Mouse (Mus musculus) midbrain, postnatal 0 days (tissue): ENCODE data around the gene Ran. TPM values are rescaled to one million over a fixed set of nuclear protein-coding genes. Genes with fewer than 3 reads are reported as not detected.
A peak's percentile ranks its signal among the peaks of the same experiment; 100 is the strongest.

Experiments
- ATAC-seq: fragments of 200-750 bp; cut with Nextera tagmentation; 2 replicates; pipeline ENCODE4 v1.8.0; 2017; ENCODE audit warnings: moderate number of reproducible peaks, mild to moderate bottlenecking, moderate TSS enrichment, moderate library complexity; ENCODE audit not compliant: low FRiP score
- DNase-seq: peaks from one replicate; pipeline ENCODE4 v3.0.0-alpha.2; 2015; ENCODE audit warnings: low spot score
- H3K27ac ChIP-seq: fragments of 300-500 bp; sonication (generic); 2 replicates; pipeline ENCODE4 v1.5.1; 2014; ENCODE audit warnings: low read depth, mild to moderate bottlenecking, low read length, mixed read lengths
- H3K27me3 ChIP-seq: fragments of 300-500 bp; sonication (generic); 2 replicates; pipeline ENCODE4 v1.6.1; 2014; ENCODE audit warnings: low read length, control low read depth, mixed read lengths; ENCODE audit not compliant: insufficient read depth
- H3K36me3 ChIP-seq: fragments of 300-500 bp; sonication (generic); 2 replicates; pipeline ENCODE4 v1.6.1; 2014; ENCODE audit warnings: low read length, control low read depth, mixed read lengths; ENCODE audit not compliant: insufficient read depth
- H3K4me1 ChIP-seq: fragments of 300-500 bp; sonication (generic); 2 replicates; pipeline ENCODE4 v1.6.1; 2014; ENCODE audit warnings: mild to moderate bottlenecking, control low read depth, antibody characterized with exemption, low read length, mixed read lengths; ENCODE audit not compliant: insufficient read depth
- H3K4me2 ChIP-seq: fragments of 300-500 bp; sonication (generic); 2 replicates; pipeline ENCODE4 v1.6.1; 2014; ENCODE audit warnings: low read depth, mild to moderate bottlenecking, low read length, mixed read lengths; ENCODE audit not compliant: poor library complexity, severe bottlenecking
- H3K4me3 ChIP-seq: fragments of 300-500 bp; sonication (generic); 2 replicates; pipeline ENCODE4 v1.5.1; 2014; ENCODE audit warnings: low read depth, mild to moderate bottlenecking, low read length, moderate library complexity
- H3K9ac ChIP-seq: fragments of 300-500 bp; sonication (generic); replicated peaks from 2 replicates; pipeline ENCODE4 v1.6.1; 2014; ENCODE audit warnings: mild to moderate bottlenecking, low read length, moderate library complexity, mixed read lengths; ENCODE audit not compliant: poor library complexity, severe bottlenecking
- H3K9me3 ChIP-seq: fragments of 300-500 bp; sonication (generic); 2 replicates; pipeline ENCODE4 v1.6.1; 2016; ENCODE audit warnings: low read length, control low read depth
- CTCF ChIP-seq: IDR thresholded peaks from 2 replicates; pipeline ENCODE4 v1.5.1; 2016; ENCODE audit warnings: antibody characterized with exemption, mild to moderate bottlenecking
- WGBS: fragments of 180-500 bp; shearing (Covaris S2); extraction: QIAGEN DNeasy Blood & Tissue Kit; methylation state at CpG from one replicate; pipeline ENCODE4 v1.1.7; 2014; 5-methylcytosine and 5-hydroxymethylcytosine counted together
- polyA plus RNA-seq: library from polyadenylated mRNA; unstranded; fragments of >200 nt; fragmentation: Nextera tagmentation; extraction: Ambion mirVana; gene quantifications from 2 replicates; pipeline ENCODE4 v1.2.1, GENCODE M21; 2015
- total RNA-seq: library from RNA; depleted of rRNA; stranded (reverse); fragments of >200 nt; gene quantifications from 2 replicates; pipeline ENCODE4 v1.2.3, GENCODE M21; 2014

Gene Ran
- total and polyA plus RNA-seq, 2 experiments from 2014 or later = 183 to 295 TPM

DNA sequence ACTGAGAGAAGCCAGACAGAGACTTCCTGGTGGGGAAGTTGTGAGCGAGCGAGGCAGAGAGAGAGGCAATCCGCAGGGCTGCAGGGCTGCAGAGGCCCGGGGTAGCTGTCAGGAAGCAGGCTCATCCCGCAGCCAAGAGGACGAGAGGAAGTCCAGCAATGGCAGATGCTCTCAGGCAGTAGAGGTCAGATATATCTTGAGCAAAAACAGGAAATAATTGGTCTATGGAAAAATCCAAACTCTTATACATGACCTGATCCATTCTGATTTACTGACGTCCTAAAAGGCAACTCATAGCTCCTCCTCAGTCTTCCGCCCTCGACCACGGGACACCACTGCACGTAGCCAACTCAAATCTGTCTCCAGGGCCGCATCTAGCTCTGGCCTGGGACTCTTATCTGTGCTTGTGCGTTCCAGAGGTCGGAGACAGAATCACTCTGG, 17.3 kb upstream of the Ran start:
- Histone ChIP-seq H3K4me2 (no peak overlapping the region), H3K9ac (no peak overlapping the region), H3K4me1 (peaks cover 3% of the 10 kb centered on the region; the same call in 1 of the 2 replicates), H3K27me3 (no peaks in the 10 kb centered on the region), H3K9me3 (no peaks in the 10 kb centered on the region), H3K27ac (no peak overlapping the region), H3K4me3 (no peak overlapping the region), H3K36me3 (peaks cover 8% of the 10 kb centered on the region; the same call in 1 of the 2 replicates)
- no peak for ATAC-seq
- DNase-seq = no peak
- no peak for TF ChIP-seq CTCF
- 53% methylated on average over 14 of the region's 14 CpGs for WGBS

DNA sequence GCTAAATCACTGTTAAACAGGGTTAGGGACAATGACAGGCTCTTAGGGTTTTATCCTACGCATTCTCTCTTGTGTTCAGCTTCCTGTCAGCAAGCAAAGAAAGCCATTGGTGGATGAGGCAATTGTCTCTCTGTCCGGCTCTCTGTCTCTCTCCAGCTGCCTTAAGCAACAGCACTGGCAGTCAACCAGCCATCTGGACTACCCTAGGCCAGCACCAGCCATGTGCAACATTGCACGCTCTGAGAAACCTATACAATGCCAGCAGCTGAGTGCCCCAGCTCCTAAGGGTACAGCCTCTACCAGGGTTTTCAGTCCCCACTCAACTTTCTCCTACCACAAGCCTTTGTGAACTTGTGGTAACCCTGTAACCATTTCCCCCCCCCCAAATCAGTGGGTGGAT, 14.5 kb upstream of the Ran start:
- H3K9me3 ChIP-seq = no peaks in the 10 kb centered on the region
- peak; percentile 40 for DNase-seq

DNA sequence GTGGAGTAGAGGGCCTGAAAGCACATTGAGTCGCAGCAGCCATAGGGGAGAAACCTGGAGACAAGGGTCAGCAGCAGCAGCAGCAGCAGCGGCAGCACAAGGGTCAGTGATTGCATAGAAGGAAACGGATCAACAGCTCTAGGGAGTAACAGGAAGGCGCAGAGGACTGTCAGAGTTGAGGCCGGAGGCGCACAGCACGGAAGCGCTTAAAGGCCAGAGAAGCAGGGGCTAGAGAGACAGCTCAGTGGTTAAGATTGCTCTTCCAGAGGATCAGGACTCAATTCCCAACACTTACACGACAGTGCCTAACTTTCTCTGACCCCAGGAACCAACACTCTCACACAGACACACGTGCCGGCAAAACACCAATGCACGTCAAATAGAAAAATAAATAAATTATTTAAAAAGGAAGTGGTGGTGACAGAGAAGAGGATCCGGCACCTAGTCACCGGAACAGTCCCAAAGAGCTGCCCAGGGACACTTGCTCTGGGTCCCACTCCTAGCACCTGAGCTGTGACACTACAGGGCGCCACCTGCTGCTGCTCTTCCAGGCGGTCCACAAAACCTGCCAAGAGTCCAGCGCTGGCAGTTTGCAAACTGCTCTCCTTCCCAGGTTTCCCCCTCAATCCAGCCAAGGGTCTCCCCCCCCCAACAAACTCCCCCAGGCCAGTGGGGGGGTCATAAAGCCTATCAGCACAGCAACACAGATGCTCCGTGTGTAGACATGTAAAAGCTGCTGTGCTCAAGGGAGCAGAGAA, 13.7 kb upstream of the Ran start:
- DNase-seq (no peak), ATAC-seq (no peak)
- Histone ChIP-seq H3K4me2 (peak overlapping the region; percentile 86; the same call in 1 of the 2 replicates), H3K9ac (no peak overlapping the region), H3K4me3 (no peak overlapping the region), H3K36me3 (peaks cover 6% of the 10 kb centered on the region; the same call in 1 of the 2 replicates), H3K27me3 (no peaks in the 10 kb centered on the region), H3K9me3 (no peaks in the 10 kb centered on the region), H3K4me1 (0 out of 2 replicates have a peak, but pooled peaks cover 3% of the 10 kb centered on the region), H3K27ac (no peak overlapping the region)
- 80% methylated on average over 18 of the region's 18 CpGs for WGBS
- TF ChIP-seq CTCF = peak; percentile 16; the same call in 1 of the 2 replicates

More for the DNA sequence above, 14.5 kb upstream of the Ran start:
- 65% methylated on average over 3 of the region's 3 CpGs for WGBS
- ATAC-seq = no peak
- Histone ChIP-seq H3K9ac (no peak overlapping the region), H3K4me1 (peaks cover 3% of the 10 kb centered on the region; the same call in 1 of the 2 replicates), H3K4me3 (no peak overlapping the region), H3K36me3 (peaks cover 6% of the 10 kb centered on the region; the same call in 1 of the 2 replicates), H3K27me3 (no peaks in the 10 kb centered on the region), H3K4me2 (no peak overlapping the region), H3K27ac (no peak overlapping the region)
- no peak for TF ChIP-seq CTCF

DNA sequence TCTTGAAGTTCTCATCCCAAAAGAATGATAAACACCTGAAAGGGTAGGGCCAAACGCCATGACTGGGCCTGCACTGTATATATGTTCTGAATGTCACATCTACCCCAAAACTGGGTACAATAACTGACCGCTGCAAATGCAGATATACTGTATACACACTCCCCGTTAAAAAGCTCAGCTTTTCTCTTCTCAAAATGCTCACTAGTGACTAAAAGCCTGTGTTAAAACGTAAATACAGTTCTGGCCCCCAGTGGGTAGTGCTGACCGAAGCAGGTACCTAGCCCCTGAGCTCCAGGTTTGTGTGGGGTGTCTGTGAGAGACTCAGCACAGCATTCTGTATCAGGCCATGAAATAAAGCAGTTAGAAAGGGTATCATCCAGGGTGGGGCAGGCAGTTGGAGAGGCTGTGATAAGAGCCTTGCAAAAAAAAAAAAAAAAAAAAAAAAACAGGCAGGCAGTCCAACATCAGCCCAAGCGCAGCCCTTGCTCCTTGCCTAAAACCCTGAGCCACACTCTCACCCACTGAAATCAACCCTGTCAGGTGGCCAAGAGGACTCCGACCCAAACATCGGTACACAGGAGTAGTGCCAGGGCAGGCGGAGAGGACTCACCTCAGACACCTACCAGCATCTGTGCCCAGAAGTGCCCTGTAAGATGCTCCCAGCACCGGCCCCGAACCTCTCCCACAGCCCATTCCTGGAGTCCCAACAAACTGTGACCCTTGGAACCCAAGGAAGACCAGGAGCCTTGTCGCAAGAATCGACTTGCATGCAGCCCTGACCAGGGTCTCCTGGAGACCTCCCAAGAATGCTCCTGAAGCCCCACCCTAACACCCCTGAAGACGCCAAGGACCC, 12.5 kb upstream of the Ran start:
- no peak for ATAC-seq
- Histone ChIP-seq H3K4me3 (peak overlapping the region; percentile 71), H3K27ac (no peak overlapping the region), H3K4me1 (0 out of 2 replicates have a peak, but pooled peaks cover 3% of the 10 kb centered on the region), H3K9me3 (no peaks in the 10 kb centered on the region), H3K36me3 (peaks cover 6% of the 10 kb centered on the region; the same call in 1 of the 2 replicates), H3K4me2 (peak overlapping the region; percentile 86), H3K9ac (peak overlapping the region; percentile 74), H3K27me3 (no peaks in the 10 kb centered on the region)
- no peak for DNase-seq
- WGBS = 55% methylated on average over 14 of the region's 14 CpGs
- TF ChIP-seq CTCF = no peak

DNA sequence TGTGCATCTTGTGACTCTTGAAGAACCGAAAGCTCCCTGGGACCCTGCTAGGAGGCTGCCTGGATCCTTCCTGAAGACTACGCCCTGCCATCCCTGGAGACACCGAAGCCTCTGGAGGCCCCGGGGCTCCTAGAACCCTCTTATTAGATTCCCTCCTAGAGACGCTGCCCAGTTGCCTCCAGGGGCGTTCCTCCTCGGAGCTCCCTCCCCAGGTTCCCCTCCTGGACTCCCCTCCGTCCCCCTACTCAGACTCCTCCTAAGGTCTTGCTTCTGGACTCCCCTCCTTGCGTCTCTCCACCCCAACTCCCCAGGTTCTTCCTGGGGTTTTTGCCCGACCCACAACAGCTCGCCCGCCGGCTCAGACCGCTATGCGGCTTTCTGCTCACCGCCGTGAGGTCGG, 11.9 kb upstream of the Ran start:
- DNase-seq (no peak), ATAC-seq (peak; percentile 48)
- WGBS = under 1% methylated on average over 18 of the region's 18 CpGs
- TF ChIP-seq CTCF = no peak
- Histone ChIP-seq H3K4me3 (peak overlapping the region; percentile 71), H3K27ac (0 out of 2 replicates have a peak overlapping the region, but pooled peaks have one; percentile 32), H3K36me3 (peaks cover 3% of the 10 kb centered on the region; the same call in 1 of the 2 replicates), H3K9me3 (no peaks in the 10 kb centered on the region), H3K27me3 (no peaks in the 10 kb centered on the region), H3K4me1 (0 out of 2 replicates have a peak, but pooled peaks cover 3% of the 10 kb centered on the region), H3K4me2 (peak overlapping the region; percentile 86), H3K9ac (peak overlapping the region; percentile 74)
